Mouse (Mus musculus) spleen, embryonic (tissue): ENCODE measurements around the gene Baz2b.
"Not testable (repeated sequence)": the region's sequence is repeated elsewhere in the genome, so short reads cannot be mapped to it uniquely, and the experiment has no call there.

ENCODE experiments used
- CTCF ChIA-PET: fragments of 350-600 bp; sonication (Branson Sonifier 250); formaldehyde crosslinking; loops from one replicate; lab custom pipeline; 2022; lab: Charles Lee

The Baz2b gene

GRCm38 (mm10) chr2:60096625-60097024 lies 113.0 kb downstream of the Baz2b start:
- CTCF ChIA-PET, result no interaction called here

DNA sequence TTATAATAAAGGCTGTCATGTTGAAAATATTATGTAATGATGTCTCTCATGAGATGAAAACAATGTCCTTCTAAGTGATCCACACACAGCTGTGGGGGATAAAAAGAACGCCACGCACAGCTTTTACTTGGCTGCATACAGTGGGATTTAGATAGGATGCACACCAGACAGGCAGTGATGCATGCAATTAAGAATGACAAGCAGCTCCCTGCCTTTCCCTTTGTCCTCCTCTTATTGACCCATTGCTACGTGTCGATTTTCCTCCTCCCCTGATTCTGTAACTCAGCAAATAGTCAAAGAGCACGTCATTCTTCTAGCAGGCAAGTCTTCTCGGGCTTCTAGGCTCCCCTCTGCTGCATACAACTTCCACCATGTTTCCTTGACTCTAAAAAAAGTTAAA lies 119.4 kb downstream of the Baz2b start:
- CTCF ChIA-PET, result no interaction called here

GRCm38 (mm10) chr2:60089528-60090247 lies 120.0 kb downstream of the Baz2b start:
- CTCF ChIA-PET, result no interaction called here

DNA sequence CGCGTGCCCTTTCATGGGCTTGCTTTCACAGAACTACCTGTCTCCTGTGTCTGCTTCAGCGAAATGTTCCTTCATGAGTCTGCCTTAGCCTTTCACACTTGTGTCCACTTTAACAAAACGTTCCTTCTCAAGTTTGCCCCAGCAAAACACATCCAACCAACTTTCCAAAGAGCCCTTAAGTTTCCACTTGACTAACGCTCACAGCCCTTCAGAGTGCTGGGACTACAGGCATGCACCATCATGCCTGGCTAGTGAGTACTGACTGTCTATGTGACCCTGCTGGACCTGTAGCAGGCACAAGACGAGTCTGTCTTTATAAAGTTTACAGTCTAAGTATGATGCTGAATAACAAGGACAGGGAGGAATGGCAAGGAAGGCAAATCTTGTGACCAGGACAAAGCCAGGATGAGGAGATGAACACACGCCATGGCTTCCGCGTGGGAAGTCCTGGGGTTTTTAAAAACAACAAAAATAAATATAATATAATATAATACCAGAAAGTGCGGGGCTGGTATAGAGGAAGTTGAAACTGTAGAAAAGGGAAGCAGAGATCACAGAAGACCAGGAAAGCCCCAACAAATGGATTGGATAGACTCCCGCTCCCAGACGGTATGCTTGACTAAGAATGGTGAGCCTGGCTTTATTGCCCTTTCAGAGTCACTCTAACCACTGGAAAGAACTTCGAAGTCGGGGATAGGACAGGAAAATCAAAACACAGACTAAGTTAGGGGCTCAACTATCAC lies 120.7 kb downstream of the Baz2b start:
- CTCF ChIA-PET, result no interaction called here

DNA sequence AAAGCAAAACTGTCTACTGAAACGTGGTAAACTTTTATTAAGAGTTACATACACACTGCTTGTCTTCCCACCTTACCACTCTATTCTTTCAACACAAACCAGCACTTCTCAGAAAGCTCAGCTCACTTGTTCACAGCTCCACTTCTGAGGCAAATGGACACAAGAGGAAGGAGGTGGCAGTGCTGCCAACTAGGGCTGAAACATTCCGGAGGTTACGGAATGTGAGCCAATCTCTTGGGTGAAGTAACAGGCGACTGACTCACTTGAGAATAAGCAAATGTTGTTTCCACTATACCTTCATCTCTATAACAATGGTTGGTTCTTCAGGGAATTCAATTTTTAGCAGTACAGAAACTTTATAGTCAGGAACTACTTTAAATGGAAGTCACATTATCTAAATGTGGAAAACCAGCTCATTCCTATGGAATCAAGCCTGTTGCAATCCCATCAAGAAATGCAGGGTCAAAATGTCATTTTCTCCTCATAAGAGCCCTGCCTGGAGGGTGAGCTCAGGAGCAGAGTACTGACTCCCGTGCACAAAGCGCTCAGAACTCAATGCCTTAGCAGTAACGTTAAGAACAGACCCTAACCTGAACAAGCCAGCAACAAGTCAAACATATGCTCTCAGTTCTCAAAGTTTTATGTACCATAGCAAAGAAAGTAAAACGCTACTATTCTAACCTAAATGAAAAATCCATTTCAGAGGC lies 123.3 kb downstream of the Baz2b start:
- CTCF ChIA-PET, result interaction anchor here (0.6 kb wide), 1 partner anchor 24 kb away, joined by 3 read pairs; no protein-coding TSS in a partner anchor

- CTCF ChIA-PET, result no interaction called here
These were observed 124.8 kb downstream of the Baz2b start for GRCm38 (mm10) chr2:60084823-60085222.

- CTCF ChIA-PET, result interaction anchor here (0.7 kb wide), 1 partner anchor 47 kb away, joined by 3 read pairs; no protein-coding TSS in a partner anchor
These were observed 126.5 kb downstream of the Baz2b start for GRCm38 (mm10) chr2:60082984-60083636.

DNA sequence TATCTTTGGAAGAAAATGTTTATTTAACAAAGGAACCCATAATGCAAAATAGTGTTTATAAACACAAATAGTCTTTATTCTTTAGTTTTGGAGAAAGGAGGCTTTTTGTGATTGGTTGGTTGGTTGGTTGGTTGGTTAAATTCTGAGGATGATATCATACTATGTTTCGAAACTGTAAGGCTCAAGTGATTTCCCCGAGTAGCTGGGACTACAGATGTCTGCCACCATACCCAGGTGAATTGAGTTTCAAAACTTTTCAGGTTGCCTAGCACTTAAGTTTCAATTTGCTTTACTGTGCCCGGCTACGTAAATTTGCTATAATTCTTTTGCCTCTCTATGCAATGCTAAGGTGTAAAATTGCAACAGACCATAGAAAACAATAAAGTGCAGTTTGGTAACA lies 127.4 kb downstream of the Baz2b start:
- CTCF ChIA-PET, result no interaction called here

- CTCF ChIA-PET, result no interaction called here
These were observed 128.8 kb downstream of the Baz2b start for GRCm38 (mm10) chr2:60080831-60081230.

- CTCF ChIA-PET, result interaction anchor here (0.6 kb wide), 1 partner anchor 189 kb away, joined by 5 read pairs; no protein-coding TSS in a partner anchor
These were observed 132.0 kb downstream of the Baz2b start for GRCm38 (mm10) chr2:60077631-60078030.

DNA sequence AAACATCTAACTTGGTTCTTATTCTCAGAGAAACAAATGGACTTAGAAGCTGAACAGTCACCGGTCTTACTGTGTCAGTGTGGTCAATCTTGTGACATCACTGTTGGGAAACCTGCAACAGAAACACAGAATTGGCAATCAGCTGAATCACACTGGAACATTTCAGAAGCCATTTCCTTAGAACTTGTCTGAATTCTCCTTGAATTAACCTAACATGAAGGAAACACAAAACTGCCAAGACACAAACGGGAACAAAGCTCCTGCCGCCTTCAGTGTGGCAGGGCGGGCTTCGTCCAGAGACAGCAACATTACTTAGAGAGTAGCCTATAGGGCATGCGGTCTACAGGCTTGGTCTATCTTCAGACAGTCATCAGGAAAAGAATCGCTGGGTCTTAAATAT lies 132.8 kb downstream of the Baz2b start:
- CTCF ChIA-PET, result interaction anchor here (0.7 kb wide), 1 partner anchor 126 kb away, joined by 4 read pairs; no protein-coding TSS in a partner anchor

DNA sequence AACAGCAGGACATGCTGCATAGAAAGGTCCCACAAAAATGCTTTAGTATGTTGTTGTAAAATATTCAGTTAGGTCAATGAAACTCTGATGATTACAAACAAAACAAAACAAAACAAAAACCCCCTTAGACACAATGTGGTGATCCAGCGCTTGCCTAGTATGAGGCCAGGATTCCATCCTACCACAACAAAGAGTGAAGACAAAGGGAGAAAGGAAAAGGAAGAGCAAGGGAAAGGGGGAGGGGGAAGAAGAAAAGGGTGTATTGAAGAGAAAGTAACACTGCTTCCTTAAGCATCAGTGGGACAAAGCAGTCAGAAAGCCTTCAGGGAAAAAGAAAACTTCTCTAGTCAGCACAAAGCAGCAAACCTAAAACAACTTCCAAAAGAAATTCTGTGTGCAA lies 133.6 kb downstream of the Baz2b start:
- CTCF ChIA-PET, result no interaction called here

GRCm38 (mm10) chr2:60073798-60074197 lies 135.8 kb downstream of the Baz2b start:
- CTCF ChIA-PET, result not testable (repeated sequence)

- CTCF ChIA-PET, result interaction anchor here (0.6 kb wide), 1 partner anchor 140 kb away, joined by 3 read pairs; no protein-coding TSS in a partner anchor
These were observed 137.8 kb downstream of the Baz2b start for GRCm38 (mm10) chr2:60071813-60072212.

DNA sequence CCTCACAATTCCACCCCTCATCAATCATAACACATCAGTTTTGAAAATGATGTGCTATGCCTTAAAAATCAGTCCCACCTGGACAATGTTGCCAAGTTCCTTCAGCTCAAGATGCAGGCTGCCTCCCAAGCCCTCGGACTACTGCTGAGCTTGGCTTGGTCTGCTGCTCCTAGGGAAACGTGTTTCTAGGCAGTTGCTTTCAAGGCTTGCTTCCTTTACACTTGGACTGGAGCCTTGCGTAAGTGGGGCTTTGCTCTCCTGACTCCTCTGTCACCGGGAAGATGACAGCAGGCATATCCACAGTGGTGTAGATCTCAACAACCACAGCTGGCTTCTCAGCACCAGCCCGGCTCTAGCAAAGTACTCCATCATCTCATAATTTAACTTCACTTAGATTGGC lies 138.7 kb downstream of the Baz2b start:
- CTCF ChIA-PET, result interaction anchor here (0.7 kb wide), 1 partner anchor 35 kb away, joined by 17 read pairs; no protein-coding TSS in a partner anchor

DNA sequence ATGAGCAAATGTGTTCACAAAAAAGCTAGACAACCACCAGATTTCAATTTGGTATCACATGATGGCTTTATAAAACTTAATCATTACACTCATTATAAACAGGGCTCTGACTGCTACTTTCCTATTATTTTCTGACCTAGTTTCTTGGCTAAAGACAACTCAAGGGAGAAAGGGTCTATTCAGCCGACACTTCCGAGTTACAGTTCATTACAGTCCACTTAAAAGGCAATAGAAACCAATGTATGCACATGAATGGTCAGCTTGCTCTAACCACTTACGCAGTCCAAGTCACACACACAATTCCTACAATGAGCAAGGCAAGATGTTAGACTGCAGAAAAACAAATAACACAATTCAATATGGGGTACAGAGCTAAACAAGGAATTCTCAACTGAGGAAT lies 141.2 kb downstream of the Baz2b start:
- CTCF ChIA-PET, result no interaction called here

DNA sequence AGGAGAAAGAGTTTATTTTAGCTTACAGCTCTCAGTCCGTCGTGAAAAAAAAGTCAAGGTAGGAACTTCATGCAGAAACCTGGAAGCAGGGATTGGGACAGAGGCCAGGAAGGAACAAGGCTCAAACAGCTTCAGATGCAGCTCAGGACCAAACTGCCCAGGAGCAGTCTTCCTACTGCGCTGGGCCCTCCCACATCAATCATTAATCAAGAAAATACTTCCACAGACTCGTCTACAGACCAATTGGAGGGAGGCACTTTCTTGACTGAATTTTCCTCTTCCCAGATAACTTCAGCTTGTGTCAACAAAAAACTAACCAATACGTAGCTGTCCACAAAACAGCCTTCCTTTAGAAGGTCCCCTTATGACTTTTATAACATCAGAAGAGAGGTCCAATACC lies 144.2 kb downstream of the Baz2b start:
- CTCF ChIA-PET, result no interaction called here

DNA sequence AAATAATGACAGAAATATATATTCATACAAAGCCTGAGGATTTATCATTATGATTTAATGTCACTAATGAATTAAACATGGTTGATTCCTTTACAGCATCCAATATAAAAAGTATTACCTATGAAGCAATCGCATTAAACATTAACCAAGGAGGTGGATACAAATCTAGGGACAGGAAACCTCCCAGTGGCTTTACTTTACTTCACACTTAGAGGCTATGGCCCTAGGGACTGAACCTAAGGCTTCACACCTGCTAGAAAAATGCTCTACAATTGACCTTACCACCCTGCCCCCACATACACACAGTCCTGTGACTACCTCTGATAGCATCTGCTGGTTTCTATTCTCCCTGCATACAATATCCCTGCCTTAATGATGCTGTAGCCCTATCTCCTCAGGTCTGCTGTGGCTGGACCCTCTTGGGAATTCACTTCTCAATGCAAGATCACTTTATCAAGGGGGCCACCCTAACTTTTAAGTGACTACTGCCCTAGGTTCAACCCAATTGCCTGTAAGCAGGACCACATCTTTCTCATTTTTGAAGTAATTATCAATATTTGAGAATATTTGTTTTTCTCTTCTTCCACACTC lies 149.4 kb downstream of the Baz2b start:
- CTCF ChIA-PET, result no interaction called here

GRCm38 (mm10) chr2:60059300-60059699 lies 150.3 kb downstream of the Baz2b start:
- CTCF ChIA-PET, result no interaction called here

GRCm38 (mm10) chr2:60056043-60056442 lies 153.6 kb downstream of the Baz2b start:
- CTCF ChIA-PET, result no interaction called here
